In the genomic region with DNA sequence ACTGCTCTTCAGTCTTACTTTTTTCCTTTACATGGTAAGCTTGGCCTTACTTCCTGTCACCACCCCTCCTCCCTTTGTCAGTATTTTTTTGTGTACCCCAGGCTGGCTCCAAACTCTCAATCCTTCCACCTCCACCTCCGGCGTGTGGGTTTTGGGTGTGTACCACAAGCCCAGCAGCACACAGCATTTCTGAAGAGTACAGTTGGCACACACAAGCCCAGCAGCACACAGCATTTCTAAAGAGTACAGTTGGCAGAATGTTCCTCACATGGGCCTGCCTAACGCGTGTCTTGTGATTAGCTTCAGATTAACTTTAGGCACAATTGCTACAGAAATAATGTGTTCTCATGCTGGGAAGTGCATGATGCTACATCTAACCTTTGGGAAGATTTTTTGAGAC, we compare ENCODE assay signal across 16 mouse cellular contexts. TPM values are rescaled to one million over a fixed set of nuclear protein-coding genes. Genes with fewer than 3 reads are reported as not detected.
DNase-seq lines count a peak whose midpoint lies in the region; ATAC-seq and TF ChIP-seq lines count a peak whose summit lies in the region.
"Had no signal": no experiment of that assay in that cellular context is flagged by ENCODE, and none has a peak within 500 bp of the region (broad histone marks: within the 10 kb centered on the region; RNA-seq: fewer than 3 reads in every experiment).

No protein-coding gene starts in this region.

- H3K9ac ChIP-seq in midbrain, embryonic 11.5 days (ENCODE audit: low read length): no peak overlapping the region
- no peak overlapping the region for H3K9ac ChIP-seq in stomach, postnatal 0 days (ENCODE audit: low read length)
- H3K9ac ChIP-seq: embryonic facial prominence, embryonic 15.5 days; forebrain, embryonic 13.5 days; midbrain, embryonic 12.5 days had no signal

- no peak overlapping the region for H3K4me2 ChIP-seq in midbrain, embryonic 11.5 days
- no peak overlapping the region for H3K4me2 ChIP-seq in stomach, postnatal 0 days (replicated peaks; ENCODE audit: low read depth)
- H3K4me2 ChIP-seq: embryonic facial prominence, embryonic 15.5 days; forebrain, embryonic 13.5 days; midbrain, embryonic 12.5 days had no signal

- TF ChIP-seq EP300 in stomach, postnatal 0 days (optimal IDR thresholded peaks at IDR 0.05): no peak

- H3K27ac ChIP-seq in midbrain, embryonic 11.5 days (ENCODE audit: low read depth, low read length): no peak overlapping the region
- no peak overlapping the region for H3K27ac ChIP-seq in midbrain, embryonic 10.5 days (replicated peaks)
- peak overlapping the region; percentile 3 for H3K27ac ChIP-seq in macrophage
- no peak overlapping the region for H3K27ac ChIP-seq in stomach, postnatal 0 days (replicated peaks)
- H3K27ac ChIP-seq: embryonic facial prominence, embryonic 15.5 days; forebrain, embryonic 13.5 days; gastrocnemius, adult 2 months; midbrain, embryonic 12.5 days had no signal

- DNase-seq in midbrain, embryonic 11.5 days (ENCODE audit: low spot score, missing footprints): peak; percentile 69
- no peak for DNase-seq in midbrain, embryonic 10.5 days (ENCODE audit: low spot score)
- peak; percentile 74 for DNase-seq in adipocyte (ENCODE audit: low spot score)
- DNase-seq in kidney, postnatal 14 days: no peak
- DNase-seq in embryo, embryonic 10 days (ENCODE audit: low spot score): no peak
- DNase-seq in stomach, postnatal 0 days (ENCODE audit: low spot score): no peak
- DNase-seq: adrenal gland, adult 2 months; cerebellum, adult 8-10 months; gastrocnemius, adult 2 months; right cerebral cortex, adult 18-20 months; spleen, adult 18-20 months had no signal

- ATAC-seq in midbrain, embryonic 11.5 days (ENCODE audit: low FRiP score): no peak
- ATAC-seq in stomach, postnatal 0 days (ENCODE audit: low FRiP score, low TSS enrichment): no peak
- ATAC-seq: forebrain, embryonic 13.5 days had no signal

- no peaks in the 10 kb centered on the region for H3K79me2 ChIP-seq in macrophage (ENCODE audit: inconsistent target)

- TF ChIP-seq CTCF in stomach, postnatal 0 days (IDR thresholded peaks at IDR 0.05; ENCODE audit: low read depth): no peak

- H3K4me3 ChIP-seq in midbrain, embryonic 11.5 days (ENCODE audit: low read depth, low read length): no peak overlapping the region
- no peak overlapping the region for H3K4me3 ChIP-seq in midbrain, embryonic 10.5 days
- no peak overlapping the region for H3K4me3 ChIP-seq in macrophage (ENCODE audit: inconsistent target)
- no peak overlapping the region for H3K4me3 ChIP-seq in stomach, postnatal 0 days (ENCODE audit: low read depth, low read length)
- H3K4me3 ChIP-seq: embryonic facial prominence, embryonic 15.5 days; forebrain, embryonic 13.5 days; gastrocnemius, adult 2 months; midbrain, embryonic 12.5 days; myocyte had no signal

- WGBS in midbrain, embryonic 11.5 days: 91% methylated on average over 4 of the region's 4 CpGs
- 93% methylated on average over 4 of the region's 4 CpGs for WGBS in midbrain, embryonic 10.5 days
- WGBS in macrophage (ENCODE audit: missing documents): 78% methylated on average over 4 of the region's 4 CpGs
- 80% methylated on average over 4 of the region's 4 CpGs for WGBS in stomach, postnatal 0 days

- no peaks in the 10 kb centered on the region for H3K27me3 ChIP-seq in midbrain, embryonic 11.5 days (ENCODE audit: control insufficient read depth, insufficient read depth, low read length)
- no peaks in the 10 kb centered on the region for H3K27me3 ChIP-seq in midbrain, embryonic 10.5 days (ENCODE audit: low read depth, poor library complexity, severe bottlenecking)
- no peaks in the 10 kb centered on the region for H3K27me3 ChIP-seq in stomach, postnatal 0 days (ENCODE audit: control insufficient read depth, insufficient read depth, low read length)
- H3K27me3 ChIP-seq: embryonic facial prominence, embryonic 15.5 days; forebrain, embryonic 13.5 days; midbrain, embryonic 12.5 days had no signal

- no peaks in the 10 kb centered on the region for H3K36me3 ChIP-seq in midbrain, embryonic 11.5 days (ENCODE audit: control insufficient read depth, insufficient read depth, low read length)
- H3K36me3 ChIP-seq in midbrain, embryonic 10.5 days: no peaks in the 10 kb centered on the region
- H3K36me3 ChIP-seq in macrophage (ENCODE audit: inconsistent target): no peaks in the 10 kb centered on the region
- H3K36me3 ChIP-seq in stomach, postnatal 0 days (ENCODE audit: control insufficient read depth, insufficient read depth, low read length): no peaks in the 10 kb centered on the region
- H3K36me3 ChIP-seq: embryonic facial prominence, embryonic 15.5 days; midbrain, embryonic 12.5 days had no signal

- no peaks in the 10 kb centered on the region for H3K4me1 ChIP-seq in midbrain, embryonic 11.5 days (ENCODE audit: control insufficient read depth, insufficient read depth, low read length)
- no peaks in the 10 kb centered on the region for H3K4me1 ChIP-seq in midbrain, embryonic 10.5 days
- no peaks in the 10 kb centered on the region for H3K4me1 ChIP-seq in stomach, postnatal 0 days (replicated peaks; ENCODE audit: control insufficient read depth, insufficient read depth)
- H3K4me1 ChIP-seq: embryonic facial prominence, embryonic 15.5 days; forebrain, embryonic 13.5 days; midbrain, embryonic 12.5 days had no signal

- H3K9me3 ChIP-seq in midbrain, embryonic 11.5 days (ENCODE audit: control insufficient read depth, low read length): no peaks in the 10 kb centered on the region
- no peaks in the 10 kb centered on the region for H3K9me3 ChIP-seq in midbrain, embryonic 10.5 days (replicated peaks)
- no peaks in the 10 kb centered on the region for H3K9me3 ChIP-seq in stomach, postnatal 0 days (ENCODE audit: control insufficient read depth, low read length)
- H3K9me3 ChIP-seq: embryonic facial prominence, embryonic 15.5 days; forebrain, embryonic 13.5 days; midbrain, embryonic 12.5 days had no signal

RNA-seq across cellular contexts. Expression of gene Lyst, which starts 59.3 kb away (rescaled TPM):
- polyA plus RNA-seq in midbrain, embryonic 11.5 days (2014; fragmentation: Nextera tagmentation; extraction: Ambion mirVana): 1.8 and 2.5 TPM in 2 replicates
- polyA plus RNA-seq in midbrain, embryonic 10.5 days (2016; fragmentation: Nextera tagmentation; extraction: Ambion mirVana): 1.9 and 3.3 TPM in 2 replicates
- 1,000 to 10,000 TPM in 11 of 26 experiments, 100 to 1,000 TPM in 15; 472 to 1,464 (median 677) TPM for total RNA-seq in macrophage (2018; cell fraction: chromatin; rRNA removed)
- total RNA-seq in macrophage (2018; cell fraction: cytosol; rRNA removed): 100 to 1,000 TPM in 11 of 26 experiments, 10 to 100 TPM in 15; 45.6 to 148 (median 84.8) TPM
- 100 to 1,000 TPM; 185 to 692 (median 358) TPM for total RNA-seq in macrophage (2018; cell fraction: nucleus; rRNA removed)
- polyA plus RNA-seq in macrophage (2018): 43.1 to 56.6 TPM (median 48.0 TPM) in 3 replicates
- polyA plus RNA-seq in stomach, postnatal 0 days (2015; fragmentation: Nextera tagmentation; extraction: Ambion mirVana): 2.0 and 2.6 TPM in 2 replicates

Comparison
In these comparisons a context has a peak if more than half of its experiments do, and no peak if none do; other contexts are left out.
1. DNase-seq: peak in midbrain, embryonic 11.5 days (single experiment) and adipocyte (single experiment); none in midbrain, embryonic 10.5 days (single experiment), kidney, postnatal 14 days (single experiment), embryo, embryonic 10 days (single experiment) and stomach, postnatal 0 days (single experiment).
2. RNA of gene Lyst, which starts 59.3 kb away (polyA plus RNA-seq): 43.1 to 56.6 TPM in macrophage; 2.0 to 2.6 TPM in stomach, postnatal 0 days, 1.8 to 2.5 TPM in midbrain, embryonic 11.5 days and 1.9 to 3.3 TPM in midbrain, embryonic 10.5 days; every median in the first group is over 10 times any median in the second.